Mouse (Mus musculus) hindlimb bud, embryonic 11.5 days (tissue): ENCODE results near the gene Mak.
"Not testable (repeated sequence)": the region's sequence is repeated elsewhere in the genome, so short reads cannot be mapped to it uniquely, and the experiment has no call there.

Experiments used
- DNase-seq: peaks from one replicate; pipeline ENCODE4 v3.0.0-alpha.2; 2012; ENCODE audit warnings: low read depth, low spot score; ENCODE audit errors: extremely low spot score

Mak gene

DNA sequence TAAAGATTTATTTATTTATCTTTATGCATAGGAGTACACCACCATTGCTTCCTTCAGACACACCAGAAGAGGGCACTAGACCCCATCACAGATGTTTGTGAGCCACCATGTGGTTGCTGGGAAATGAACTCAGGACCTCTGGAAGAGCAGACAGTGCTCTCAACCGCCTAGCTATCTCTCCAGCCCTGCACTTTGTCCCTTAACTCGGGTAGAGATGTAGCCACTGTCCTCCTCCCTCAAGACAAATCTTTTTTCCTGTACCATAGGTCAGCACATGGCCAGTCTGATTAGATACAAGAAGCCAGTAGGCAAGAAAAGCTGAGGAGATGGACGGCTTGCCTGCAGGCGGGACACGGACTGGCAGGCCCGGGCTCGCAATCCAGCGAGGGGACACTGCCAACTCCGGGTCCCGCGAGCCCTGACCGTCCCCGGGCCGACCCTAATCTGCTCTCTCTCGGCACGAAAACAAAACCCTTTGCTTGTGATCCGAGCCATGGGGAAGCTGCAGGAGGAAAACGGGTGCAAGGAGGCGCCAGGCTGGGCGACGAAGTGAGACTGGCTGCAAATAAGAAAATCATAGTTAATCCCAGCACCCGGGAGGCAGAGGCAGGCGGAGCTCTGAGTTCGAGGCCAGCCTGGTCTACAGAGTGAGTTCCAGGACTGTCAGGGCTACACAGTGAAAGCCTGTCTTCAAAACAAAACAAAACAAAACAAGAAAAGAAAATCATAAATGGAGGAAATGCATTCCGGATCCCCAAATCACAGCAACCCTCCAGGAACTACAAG is 79.2 kb downstream of the Mak start:
- no peak for DNase-seq

DNA sequence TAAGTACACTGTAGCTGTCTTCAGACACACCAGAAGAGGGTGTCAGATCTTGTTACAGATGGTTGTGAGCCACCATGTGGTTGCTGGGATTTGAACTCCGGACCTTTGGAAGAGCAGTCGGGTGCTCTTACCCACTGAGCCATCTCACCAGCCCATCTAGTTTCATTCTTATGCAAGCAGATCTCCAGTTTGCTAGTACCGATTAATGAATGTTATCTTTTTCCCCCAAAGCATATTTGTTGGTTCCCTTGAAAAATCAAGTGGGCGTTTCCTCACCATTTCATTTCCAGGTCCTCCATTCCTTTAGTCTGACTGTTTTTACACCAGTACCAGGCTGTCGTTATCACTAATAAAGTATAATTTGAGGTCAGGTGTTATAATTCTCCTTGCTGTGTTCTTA is 81.0 kb downstream of the Mak start:
- not testable (repeated sequence) for DNase-seq

- DNase-seq = no peak
Measured at GRCm38 (mm10) chr13:40994487-40995263, 84.8 kb downstream of the Mak start.

- no peak for DNase-seq
Measured at GRCm38 (mm10) chr13:40988418-40988817, 91.1 kb downstream of the Mak start.

DNA sequence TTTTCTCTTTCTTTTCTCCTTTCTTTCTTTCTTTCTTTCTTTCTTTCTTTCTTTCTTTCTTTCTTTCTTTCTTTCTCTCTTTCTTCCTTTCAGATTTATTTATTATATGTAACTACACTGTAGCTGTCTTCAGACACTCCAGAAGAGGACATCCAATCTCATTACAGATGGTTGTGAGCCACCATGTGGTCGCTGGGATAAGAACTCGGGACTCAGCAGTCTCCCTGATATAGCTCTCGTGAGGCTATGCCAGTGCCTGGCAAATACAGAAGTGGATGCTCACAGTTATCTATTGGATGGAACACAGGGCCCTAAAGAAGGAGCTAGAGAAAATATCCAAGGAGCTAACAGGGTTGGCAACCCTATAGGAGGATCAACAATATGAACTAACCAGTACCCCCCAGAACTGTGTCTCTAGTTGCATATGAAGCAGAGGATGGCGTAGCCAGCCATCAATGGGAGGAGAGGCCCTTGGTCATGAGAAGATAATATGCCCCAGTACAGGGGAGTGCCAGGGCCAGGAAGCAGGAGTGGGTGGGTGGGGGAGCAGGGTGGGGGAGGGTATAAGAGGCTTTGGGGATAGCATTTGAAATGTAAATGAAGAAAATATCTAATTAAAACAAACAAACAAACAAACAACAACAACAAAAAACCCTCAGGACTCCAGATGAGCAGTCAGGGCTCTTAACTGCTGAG is 91.8 kb downstream of the Mak start:
- not testable (repeated sequence) for DNase-seq

DNA sequence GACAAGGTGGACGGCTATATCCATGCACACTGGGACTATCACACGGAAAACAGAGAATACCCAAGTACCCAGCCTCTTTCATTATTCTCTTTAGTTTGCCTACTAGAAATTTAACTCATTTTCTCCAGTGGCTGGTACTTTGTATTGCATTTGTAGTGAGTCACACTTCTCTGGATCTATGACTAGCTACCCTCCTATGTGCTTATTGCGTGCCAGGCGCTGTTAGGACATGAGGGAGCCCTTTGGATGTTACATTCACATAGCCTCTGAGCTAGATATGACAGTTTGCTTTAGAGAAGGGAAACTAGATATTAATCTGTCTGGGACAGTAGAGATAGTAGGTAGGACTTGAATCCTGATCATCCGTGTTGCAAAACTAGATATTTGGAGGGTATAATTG is 93.4 kb downstream of the Mak start:
- DNase-seq = no peak

- DNase-seq = no peak
Measured at GRCm38 (mm10) chr13:40982759-40983158, 96.7 kb downstream of the Mak start.

DNA sequence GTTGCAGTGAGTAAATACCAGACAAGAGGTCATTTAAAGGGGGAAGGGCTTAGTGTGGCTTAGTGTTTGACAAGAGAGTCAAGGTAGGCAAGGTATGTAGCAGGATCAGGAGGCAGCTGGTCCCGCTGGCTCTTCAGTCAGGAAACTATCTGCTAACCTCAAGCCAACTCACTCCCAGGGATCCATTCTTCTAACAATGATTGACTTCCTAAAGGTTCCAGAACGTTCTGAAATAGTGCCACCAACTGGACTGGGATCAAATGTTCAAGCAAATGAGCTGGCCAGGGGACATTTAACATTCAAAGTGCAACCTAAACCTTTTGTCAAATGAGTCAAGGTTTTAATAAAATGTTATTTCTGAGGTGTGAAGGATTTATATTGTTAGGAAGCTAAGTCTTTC is 100.2 kb downstream of the Mak start:
- no peak for DNase-seq

DNA sequence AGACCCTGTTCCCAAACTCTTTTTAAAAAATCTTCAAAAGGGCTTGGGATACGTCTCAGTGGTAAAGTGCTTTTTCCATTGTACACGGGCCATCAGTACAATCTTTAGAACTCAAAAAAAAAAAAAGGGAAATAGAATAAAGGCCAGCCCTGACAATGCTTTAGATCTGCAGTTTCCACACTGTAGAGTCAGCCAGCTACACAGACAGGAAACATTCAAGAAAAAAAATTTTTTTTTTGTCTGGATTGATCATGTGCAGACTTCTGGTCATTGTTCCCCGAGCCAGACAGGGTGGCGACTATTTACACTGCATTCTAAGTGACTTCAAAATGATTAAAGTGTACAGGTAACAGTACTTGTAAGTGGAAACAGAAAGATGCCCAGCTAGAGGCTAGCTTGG is 100.9 kb downstream of the Mak start:
- DNase-seq = no peak

DNA sequence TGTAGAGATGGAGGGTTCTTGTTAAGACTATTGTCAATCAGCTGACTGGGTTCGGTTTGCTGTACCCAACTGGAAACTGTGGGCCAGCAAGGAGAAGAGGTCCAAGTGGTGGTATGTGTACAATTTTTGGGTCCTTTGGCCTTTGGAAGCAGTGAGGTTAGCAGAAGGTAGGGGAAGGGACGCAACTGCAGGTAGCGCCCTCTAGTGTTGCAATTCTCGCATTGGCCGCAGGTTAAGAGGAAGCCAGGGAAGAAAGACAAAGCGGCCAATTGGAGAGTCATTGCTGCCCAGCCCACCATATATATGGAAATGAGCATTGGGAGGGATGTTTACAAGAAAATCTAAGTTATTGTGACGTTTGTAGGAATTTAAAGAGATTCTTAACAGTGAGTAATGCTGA is 101.9 kb downstream of the Mak start:
- DNase-seq = peak; percentile 20
